Mouse (Mus musculus): Measurements from ENCODE around the gene Lpin1. TPM values are rescaled to one million over a fixed set of nuclear protein-coding genes. Genes with fewer than 3 reads are reported as not detected.
A peak's percentile ranks its signal among the peaks of the same experiment; 100 is the strongest.

Lpin1 gene
- polyA plus RNA-seq, 1 experiment = 34.2 TPM

GRCm38 (mm10) chr12:16562647-16563046, 48.1 kb downstream of the Lpin1 start:
- 81% methylated on average over 10 of the region's 10 CpGs for WGBS
- Histone ChIP-seq H3K4me3 (ENCODE audit: insufficient read depth, low read depth, low read length) (no peak overlapping the region), H3K4me1 (ENCODE audit: control insufficient read depth, insufficient read depth, low read length) (no peaks in the 10 kb centered on the region), H3K27ac (ENCODE audit: insufficient read depth, low read depth, low read length) (no peak overlapping the region), H3K36me3 (ENCODE audit: control insufficient read depth, insufficient read depth, low read length) (no peaks in the 10 kb centered on the region; the same call in 1 of the 2 replicates), H3K27me3 (replicated peaks; ENCODE audit: control insufficient read depth, insufficient read depth, low read length) (no peaks in the 10 kb centered on the region)
- DNase-seq = no peak
- no peak for TF ChIP-seq POLR2A (IDR thresholded peaks at IDR 0.05; ENCODE audit: low read depth, low read length)
- TF ChIP-seq CTCF (conservative IDR thresholded peaks at IDR 0.05; ENCODE audit: insufficient read depth, insufficient read length, low read depth, low read length) = no peak

- TF ChIP-seq CTCF (conservative IDR thresholded peaks at IDR 0.05; ENCODE audit: insufficient read depth, insufficient read length, low read depth, low read length) = no peak
- TF ChIP-seq POLR2A (IDR thresholded peaks at IDR 0.05; ENCODE audit: low read depth, low read length) = no peak
- Histone ChIP-seq H3K4me3 (ENCODE audit: insufficient read depth, low read depth, low read length) (no peak overlapping the region), H3K4me1 (ENCODE audit: control insufficient read depth, insufficient read depth, low read length) (no peaks in the 10 kb centered on the region), H3K27me3 (replicated peaks; ENCODE audit: control insufficient read depth, insufficient read depth, low read length) (no peaks in the 10 kb centered on the region), H3K36me3 (ENCODE audit: control insufficient read depth, insufficient read depth, low read length) (no peaks in the 10 kb centered on the region; the same call in 1 of the 2 replicates), H3K27ac (ENCODE audit: insufficient read depth, low read depth, low read length) (no peak overlapping the region)
- DNase-seq = no peak
- 81% methylated on average over 8 of the region's 8 CpGs for WGBS
Measured at GRCm38 (mm10) chr12:16562181-16562580, 48.6 kb downstream of the Lpin1 start.

GRCm38 (mm10) chr12:16557271-16557670, 53.5 kb downstream of the Lpin1 start:
- DNase-seq = no peak
- H3K36me3 ChIP-seq (ENCODE audit: control insufficient read depth, insufficient read depth, low read length) = no peaks in the 10 kb centered on the region; the same call in 1 of the 2 replicates
- H3K4me3 ChIP-seq (ENCODE audit: insufficient read depth, low read depth, low read length) = no peak overlapping the region
- WGBS = 51% methylated on average over 4 of the region's 4 CpGs
- H3K27me3 ChIP-seq (replicated peaks; ENCODE audit: control insufficient read depth, insufficient read depth, low read length) = no peaks in the 10 kb centered on the region
- TF ChIP-seq POLR2A (IDR thresholded peaks at IDR 0.05; ENCODE audit: low read depth, low read length) = no peak
- no peak for TF ChIP-seq CTCF (conservative IDR thresholded peaks at IDR 0.05; ENCODE audit: insufficient read depth, insufficient read length, low read depth, low read length)
- H3K4me1 ChIP-seq (ENCODE audit: control insufficient read depth, insufficient read depth, low read length) = no peaks in the 10 kb centered on the region
- no peak overlapping the region for H3K27ac ChIP-seq (ENCODE audit: insufficient read depth, low read depth, low read length)

- TF ChIP-seq CTCF (conservative IDR thresholded peaks at IDR 0.05; ENCODE audit: insufficient read depth, insufficient read length, low read depth, low read length) = no peak
- TF ChIP-seq POLR2A (IDR thresholded peaks at IDR 0.05; ENCODE audit: low read depth, low read length) = no peak
- no peaks in the 10 kb centered on the region for H3K27me3 ChIP-seq (replicated peaks; ENCODE audit: control insufficient read depth, insufficient read depth, low read length)
- H3K36me3 ChIP-seq (ENCODE audit: control insufficient read depth, insufficient read depth, low read length) = no peaks in the 10 kb centered on the region
- H3K4me1 ChIP-seq (ENCODE audit: control insufficient read depth, insufficient read depth, low read length) = no peaks in the 10 kb centered on the region
- no peak overlapping the region for H3K27ac ChIP-seq (ENCODE audit: insufficient read depth, low read depth, low read length)
- DNase-seq = no peak
- no peak overlapping the region for H3K4me3 ChIP-seq (ENCODE audit: insufficient read depth, low read depth, low read length)
- 84% methylated on average over 8 of the region's 8 CpGs for WGBS
Measured at GRCm38 (mm10) chr12:16554171-16554570, 56.6 kb downstream of the Lpin1 start.

GRCm38 (mm10) chr12:16552108-16552771, 58.5 kb downstream of the Lpin1 start:
- DNase-seq = peak; percentile 48
- H3K27me3 ChIP-seq (replicated peaks; ENCODE audit: control insufficient read depth, insufficient read depth, low read length) = no peaks in the 10 kb centered on the region

GRCm38 (mm10) chr12:16550983-16551454, 59.7 kb downstream of the Lpin1 start:
- Histone ChIP-seq H3K4me1 (ENCODE audit: control insufficient read depth, insufficient read depth, low read length) (no peaks in the 10 kb centered on the region), H3K27me3 (replicated peaks; ENCODE audit: control insufficient read depth, insufficient read depth, low read length) (no peaks in the 10 kb centered on the region), H3K27ac (ENCODE audit: insufficient read depth, low read depth, low read length) (no peak overlapping the region), H3K36me3 (ENCODE audit: control insufficient read depth, insufficient read depth, low read length) (peaks cover 6% of the 10 kb centered on the region), H3K4me3 (ENCODE audit: insufficient read depth, low read depth, low read length) (no peak overlapping the region)
- 68% methylated on average over 12 of the region's 12 CpGs for WGBS
- DNase-seq = no peak
- no peak for TF ChIP-seq POLR2A (IDR thresholded peaks at IDR 0.05; ENCODE audit: low read depth, low read length)
- TF ChIP-seq CTCF (conservative IDR thresholded peaks at IDR 0.05; ENCODE audit: insufficient read depth, insufficient read length, low read depth, low read length) = no peak

More at GRCm38 (mm10) chr12:16552108-16552771, 58.5 kb downstream of the Lpin1 start:
- Histone ChIP-seq H3K4me1 (ENCODE audit: control insufficient read depth, insufficient read depth, low read length) (no peaks in the 10 kb centered on the region), H3K36me3 (ENCODE audit: control insufficient read depth, insufficient read depth, low read length) (peaks cover 3% of the 10 kb centered on the region), H3K4me3 (ENCODE audit: insufficient read depth, low read depth, low read length) (no peak overlapping the region), H3K27ac (ENCODE audit: insufficient read depth, low read depth, low read length) (no peak overlapping the region)
- WGBS = 80% methylated on average over 13 of the region's 13 CpGs
- TF ChIP-seq CTCF (conservative IDR thresholded peaks at IDR 0.05; ENCODE audit: insufficient read depth, insufficient read length, low read depth, low read length) (no peak), POLR2A (IDR thresholded peaks at IDR 0.05; ENCODE audit: low read depth, low read length) (no peak)

- H3K27me3 ChIP-seq (replicated peaks; ENCODE audit: control insufficient read depth, insufficient read depth, low read length) = no peaks in the 10 kb centered on the region
- no peaks in the 10 kb centered on the region for H3K4me1 ChIP-seq (ENCODE audit: control insufficient read depth, insufficient read depth, low read length)
- H3K36me3 ChIP-seq (ENCODE audit: control insufficient read depth, insufficient read depth, low read length) = peaks cover 6% of the 10 kb centered on the region
- no peak overlapping the region for H3K4me3 ChIP-seq (ENCODE audit: insufficient read depth, low read depth, low read length)
- H3K27ac ChIP-seq (ENCODE audit: insufficient read depth, low read depth, low read length) = no peak overlapping the region
- no peak for DNase-seq
- TF ChIP-seq POLR2A (IDR thresholded peaks at IDR 0.05; ENCODE audit: low read depth, low read length) = no peak
- no peak for TF ChIP-seq CTCF (conservative IDR thresholded peaks at IDR 0.05; ENCODE audit: insufficient read depth, insufficient read length, low read depth, low read length)
- 86% methylated on average over 12 of the region's 12 CpGs for WGBS
Measured at GRCm38 (mm10) chr12:16548824-16549375, 61.9 kb downstream of the Lpin1 start.
